Mouse (Mus musculus) neural tube, embryonic 12.5 days (tissue): ENCODE data around the gene Dennd2a. TPM values are rescaled to one million over a fixed set of nuclear protein-coding genes. Genes with fewer than 3 reads are reported as not detected.

Source experiments
- ATAC-seq: fragments of 200-750 bp; cut with Nextera tagmentation; 2 replicates; pipeline ENCODE4 v1.8.0; 2017; ENCODE audit warnings: low read depth, mild to moderate bottlenecking, moderate TSS enrichment, moderate library complexity; ENCODE audit not compliant: low FRiP score
- H3K27ac ChIP-seq: fragments of 300-500 bp; sonication (generic); 2 replicates; pipeline ENCODE4 v1.5.1; 2016
- H3K27me3 ChIP-seq: fragments of 300-500 bp; sonication (generic); replicated peaks from 2 replicates; pipeline ENCODE4 v1.6.1; 2016; ENCODE audit warnings: mild to moderate bottlenecking
- H3K36me3 ChIP-seq: fragments of 300-500 bp; sonication (generic); 2 replicates; pipeline ENCODE4 v1.6.1; 2016; ENCODE audit warnings: mild to moderate bottlenecking
- H3K4me1 ChIP-seq: fragments of 300-500 bp; sonication (generic); 2 replicates; pipeline ENCODE4 v1.6.1; 2016
- H3K4me2 ChIP-seq: fragments of 300-500 bp; sonication (generic); replicated peaks from 2 replicates; pipeline ENCODE4 v1.6.1; 2016; ENCODE audit warnings: mild to moderate bottlenecking
- H3K4me3 ChIP-seq: fragments of 300-500 bp; sonication (generic); 2 replicates; pipeline ENCODE4 v1.5.1; 2016
- H3K9ac ChIP-seq: fragments of 300-500 bp; sonication (generic); 2 replicates; pipeline ENCODE4 v1.6.1; 2016; ENCODE audit warnings: mild to moderate bottlenecking
- H3K9me3 ChIP-seq: fragments of 300-500 bp; sonication (generic); 2 replicates; pipeline ENCODE4 v1.6.1; 2016; ENCODE audit warnings: mild to moderate bottlenecking
- WGBS: fragments of 180-500 bp; shearing (Covaris S2); methylation state at CpG from one replicate; pipeline ENCODE4 v1.1.7; 2016; 5-methylcytosine and 5-hydroxymethylcytosine counted together
- polyA plus RNA-seq: library from polyadenylated mRNA; unstranded; fragments of >200 nt; fragmentation: Nextera tagmentation; extraction: Ambion mirVana; gene quantifications from 2 replicates; pipeline ENCODE4 v1.2.1, GENCODE M21; 2016

Gene Dennd2a
- polyA plus RNA-seq, 1 experiment from 2014 or later, result 50.6 TPM

- Histone ChIP-seq H3K4me3 (no peak overlapping the region), H3K4me2 (peak overlapping the region; percentile 23), H3K4me1 (peaks cover 25% of the 10 kb centered on the region), H3K27ac (no peak overlapping the region), H3K9me3 (no peaks in the 10 kb centered on the region), H3K36me3 (peaks cover 1% of the 10 kb centered on the region; the same call in 1 of the 2 replicates), H3K27me3 (no peaks in the 10 kb centered on the region), H3K9ac (no peak overlapping the region)
- 43% methylated on average over 12 of the region's 12 CpGs for WGBS
- ATAC-seq, result peak; percentile 82
Observed at GRCm38 (mm10) chr6:39528671-39529535, 28.8 kb downstream of the Dennd2a start.

GRCm38 (mm10) chr6:39527811-39528210 lies 29.9 kb downstream of the Dennd2a start:
- H3K36me3 ChIP-seq, result peaks cover 7% of the 10 kb centered on the region
- no peaks in the 10 kb centered on the region for H3K9me3 ChIP-seq
- no peak overlapping the region for H3K27ac ChIP-seq
- H3K27me3 ChIP-seq, result no peaks in the 10 kb centered on the region
- ATAC-seq, result peak; percentile 59; the same call in 1 of the 2 replicates
- no peak overlapping the region for H3K4me2 ChIP-seq
- no peak overlapping the region for H3K4me3 ChIP-seq
- WGBS, result 37% methylated on average over 4 of the region's 4 CpGs
- H3K4me1 ChIP-seq, result peaks cover 25% of the 10 kb centered on the region
- H3K9ac ChIP-seq, result no peak overlapping the region

- WGBS, result 90% methylated on average over 7 of the region's 7 CpGs
- Histone ChIP-seq H3K27ac (no peak overlapping the region; the same call in 1 of the 2 replicates), H3K9me3 (no peaks in the 10 kb centered on the region), H3K4me2 (no peak overlapping the region), H3K27me3 (no peaks in the 10 kb centered on the region), H3K9ac (no peak overlapping the region), H3K36me3 (peaks cover 12% of the 10 kb centered on the region), H3K4me3 (no peak overlapping the region), H3K4me1 (peaks cover 25% of the 10 kb centered on the region)
- 0 out of 2 replicates have a peak, but pooled peaks have one; percentile 8 for ATAC-seq
Observed at GRCm38 (mm10) chr6:39527337-39527784, 30.3 kb downstream of the Dennd2a start.

GRCm38 (mm10) chr6:39526797-39527196 lies 30.9 kb downstream of the Dennd2a start:
- no peak overlapping the region for H3K9ac ChIP-seq
- 82% methylated on average over 9 of the region's 10 CpGs for WGBS
- peaks cover 17% of the 10 kb centered on the region for H3K36me3 ChIP-seq
- H3K27me3 ChIP-seq, result no peaks in the 10 kb centered on the region
- H3K4me1 ChIP-seq, result peaks cover 25% of the 10 kb centered on the region
- H3K4me2 ChIP-seq, result no peak overlapping the region
- H3K27ac ChIP-seq, result no peak overlapping the region
- H3K9me3 ChIP-seq, result no peaks in the 10 kb centered on the region
- H3K4me3 ChIP-seq, result no peak overlapping the region
- no peak for ATAC-seq

GRCm38 (mm10) chr6:39523161-39523560 lies 34.5 kb downstream of the Dennd2a start:
- no peaks in the 10 kb centered on the region for H3K9me3 ChIP-seq
- 94% methylated on average over 13 of the region's 13 CpGs for WGBS
- ATAC-seq, result no peak
- no peak overlapping the region for H3K27ac ChIP-seq
- no peak overlapping the region for H3K4me2 ChIP-seq
- H3K9ac ChIP-seq, result no peak overlapping the region
- no peak overlapping the region for H3K4me3 ChIP-seq
- peaks cover 11% of the 10 kb centered on the region for H3K4me1 ChIP-seq
- peaks cover 50% of the 10 kb centered on the region for H3K36me3 ChIP-seq
- no peaks in the 10 kb centered on the region for H3K27me3 ChIP-seq

GRCm38 (mm10) chr6:39522425-39522824 lies 35.2 kb downstream of the Dennd2a start:
- peaks cover 52% of the 10 kb centered on the region for H3K36me3 ChIP-seq

GRCm38 (mm10) chr6:39515739-39516131 lies 41.9 kb downstream of the Dennd2a start:
- Histone ChIP-seq H3K9ac (peak overlapping the region; percentile 1; the same call in 1 of the 2 replicates), H3K27me3 (no peaks in the 10 kb centered on the region), H3K9me3 (no peaks in the 10 kb centered on the region), H3K4me3 (no peak overlapping the region), H3K4me2 (no peak overlapping the region), H3K4me1 (peaks cover 6% of the 10 kb centered on the region), H3K36me3 (peaks cover 27% of the 10 kb centered on the region), H3K27ac (peak overlapping the region; percentile 70)
- no peak for ATAC-seq
- WGBS, result 47% methylated on average over 6 of the region's 6 CpGs

More at GRCm38 (mm10) chr6:39522425-39522824, 35.2 kb downstream of the Dennd2a start:
- no peak for ATAC-seq
- H3K9me3 ChIP-seq, result no peaks in the 10 kb centered on the region
- no peak overlapping the region for H3K4me2 ChIP-seq
- WGBS, result 76% methylated on average over 5 of the region's 5 CpGs
- H3K27ac ChIP-seq, result no peak overlapping the region
- no peak overlapping the region for H3K4me3 ChIP-seq
- H3K27me3 ChIP-seq, result no peaks in the 10 kb centered on the region
- H3K4me1 ChIP-seq, result peaks cover 4% of the 10 kb centered on the region; the same call in 1 of the 2 replicates
- H3K9ac ChIP-seq, result no peak overlapping the region

GRCm38 (mm10) chr6:39515040-39515738 lies 42.5 kb downstream of the Dennd2a start:
- Histone ChIP-seq H3K4me3 (no peak overlapping the region), H3K4me2 (no peak overlapping the region), H3K36me3 (peaks cover 22% of the 10 kb centered on the region), H3K27me3 (no peaks in the 10 kb centered on the region), H3K27ac (no peak overlapping the region), H3K4me1 (peaks cover 6% of the 10 kb centered on the region), H3K9ac (no peak overlapping the region), H3K9me3 (no peaks in the 10 kb centered on the region)
- WGBS, result 70% methylated on average over 11 of the region's 11 CpGs
- ATAC-seq, result no peak

GRCm38 (mm10) chr6:39503476-39503875 lies 54.2 kb downstream of the Dennd2a start:
- no peak overlapping the region for H3K9ac ChIP-seq
- no peaks in the 10 kb centered on the region for H3K9me3 ChIP-seq
- WGBS, result 81% methylated on average over 7 of the region's 7 CpGs

GRCm38 (mm10) chr6:39497165-39497564 lies 60.5 kb downstream of the Dennd2a start:
- Histone ChIP-seq H3K36me3 (peaks cover 64% of the 10 kb centered on the region), H3K4me3 (no peak overlapping the region), H3K27ac (no peak overlapping the region), H3K4me1 (peaks cover 8% of the 10 kb centered on the region), H3K9me3 (no peaks in the 10 kb centered on the region), H3K27me3 (no peaks in the 10 kb centered on the region), H3K9ac (no peak overlapping the region), H3K4me2 (no peak overlapping the region)
- WGBS, result 94% methylated on average over 4 of the region's 4 CpGs
- ATAC-seq, result no peak

More at GRCm38 (mm10) chr6:39503476-39503875, 54.2 kb downstream of the Dennd2a start:
- H3K27me3 ChIP-seq, result no peaks in the 10 kb centered on the region
- no peak for ATAC-seq
- H3K4me3 ChIP-seq, result no peak overlapping the region
- H3K36me3 ChIP-seq, result peaks cover 60% of the 10 kb centered on the region
- no peak overlapping the region for H3K27ac ChIP-seq
- H3K4me2 ChIP-seq, result no peak overlapping the region
- no peaks in the 10 kb centered on the region for H3K4me1 ChIP-seq

- Histone ChIP-seq H3K4me2 (no peak overlapping the region), H3K27me3 (no peaks in the 10 kb centered on the region), H3K4me1 (peaks cover 8% of the 10 kb centered on the region), H3K27ac (no peak overlapping the region), H3K36me3 (peaks cover 75% of the 10 kb centered on the region), H3K4me3 (no peak overlapping the region), H3K9me3 (no peaks in the 10 kb centered on the region), H3K9ac (no peak overlapping the region)
- 80% methylated on average over 12 of the region's 12 CpGs for WGBS
- ATAC-seq, result peak; percentile 42; the same call in 1 of the 2 replicates
Observed at GRCm38 (mm10) chr6:39493129-39493714, 64.4 kb downstream of the Dennd2a start.

GRCm38 (mm10) chr6:39492161-39492560 lies 65.5 kb downstream of the Dennd2a start:
- peaks cover 8% of the 10 kb centered on the region for H3K4me1 ChIP-seq
- no peak overlapping the region for H3K27ac ChIP-seq
- no peak overlapping the region for H3K4me2 ChIP-seq
- no peaks in the 10 kb centered on the region for H3K9me3 ChIP-seq
- peaks cover 84% of the 10 kb centered on the region for H3K36me3 ChIP-seq
- no peaks in the 10 kb centered on the region for H3K27me3 ChIP-seq
- H3K4me3 ChIP-seq, result no peak overlapping the region
- H3K9ac ChIP-seq, result no peak overlapping the region
- 87% methylated on average over 4 of the region's 4 CpGs for WGBS
- no peak for ATAC-seq
